Mouse (Mus musculus) small intestine, adult 2 months (tissue): ENCODE data around the gene Tmem220. TPM values are rescaled to one million over a fixed set of nuclear protein-coding genes. Genes with fewer than 3 reads are reported as not detected.

ENCODE experiments used
- H3K27ac ChIP-seq: fragments of 200-500 bp; 2 replicates; pipeline ENCODE4 v1.5.1; 2012; ENCODE audit warnings: low read depth, low read length, control low read depth, inconsistent platforms; ENCODE audit not compliant: insufficient read depth
- H3K27me3 ChIP-seq: fragments of 200-500 bp; 2 replicates; pipeline ENCODE4 v1.6.1; 2012; ENCODE audit warnings: mild to moderate bottlenecking, moderate library complexity, low read length, inconsistent platforms; ENCODE audit not compliant: control insufficient read depth, insufficient read depth
- H3K36me3 ChIP-seq: fragments of 200-500 bp; 2 replicates; pipeline ENCODE4 v1.6.1; 2012; ENCODE audit warnings: mild to moderate bottlenecking, low read length, control low read depth, inconsistent platforms; ENCODE audit not compliant: control insufficient read depth, insufficient read depth
- H3K4me1 ChIP-seq: fragments of 200-500 bp; 2 replicates; pipeline ENCODE4 v1.6.1; 2012; ENCODE audit warnings: low read length, inconsistent platforms, mixed read lengths; ENCODE audit not compliant: control insufficient read depth, insufficient read depth, insufficient read length
- H3K4me3 ChIP-seq: fragments of 200-500 bp; 2 replicates; pipeline ENCODE4 v1.5.1; 2012; ENCODE audit warnings: low read depth, mild to moderate bottlenecking, control low read depth, inconsistent platforms, low read length, moderate library complexity
- CTCF ChIP-seq: fragments of 200-500 bp; IDR thresholded peaks from 2 replicates; pipeline ENCODE4 v1.5.1; 2012; ENCODE audit warnings: low read depth, mild to moderate bottlenecking, control low read depth, inconsistent platforms, low read length, moderate library complexity, mixed read lengths; ENCODE audit not compliant: insufficient replicate concordance, insufficient read length; ENCODE audit errors: extremely low read depth
- POLR2A ChIP-seq: fragments of 200-500 bp; IDR thresholded peaks from 2 replicates; pipeline ENCODE4 v1.6.1; 2012; ENCODE audit warnings: low read depth, mild to moderate bottlenecking, control low read depth, inconsistent platforms, low read length, moderate library complexity
- WGBS: fragments of 180-500 bp; shearing (Covaris S2); methylation state at CpG from one replicate; pipeline ENCODE4 v1.1.7; 2018; 5-methylcytosine and 5-hydroxymethylcytosine counted together
- polyA plus RNA-seq: library from polyadenylated mRNA; depleted of rRNA; stranded (reverse); fragments of >200 nt; gene quantifications from 2 replicates; pipeline ENCODE4 v1.2.3, GENCODE M21; 2012

Tmem220 gene
- polyA plus RNA-seq, 1 experiment, result 3.6 TPM

GRCm38 (mm10) chr11:67000671-67001070, 24.3 kb upstream of the Tmem220 start:
- H3K27ac ChIP-seq, result no peak overlapping the region

GRCm38 (mm10) chr11:67001717-67002116, 23.2 kb upstream of the Tmem220 start:
- Histone ChIP-seq H3K4me3 (no peak overlapping the region), H3K36me3 (no peaks in the 10 kb centered on the region), H3K4me1 (peaks cover 9% of the 10 kb centered on the region; the same call in 1 of the 2 replicates), H3K27me3 (no peaks in the 10 kb centered on the region), H3K27ac (no peak overlapping the region)
- TF ChIP-seq POLR2A, result no peak
- 72% methylated on average over 1 of the region's 1 CpGs for WGBS

More at GRCm38 (mm10) chr11:67000671-67001070, 24.3 kb upstream of the Tmem220 start:
- H3K4me3 ChIP-seq, result no peak overlapping the region
- H3K36me3 ChIP-seq, result no peaks in the 10 kb centered on the region
- no peaks in the 10 kb centered on the region for H3K27me3 ChIP-seq
- H3K4me1 ChIP-seq, result peaks cover 9% of the 10 kb centered on the region; the same call in 1 of the 2 replicates
- WGBS, result 85% methylated on average over 4 of the region's 4 CpGs
- TF ChIP-seq POLR2A (no peak), CTCF (no peak)

GRCm38 (mm10) chr11:67002911-67003310, 22.0 kb upstream of the Tmem220 start:
- Histone ChIP-seq H3K27ac (no peak overlapping the region), H3K36me3 (no peaks in the 10 kb centered on the region), H3K27me3 (no peaks in the 10 kb centered on the region), H3K4me3 (no peak overlapping the region), H3K4me1 (peaks cover 7% of the 10 kb centered on the region; the same call in 1 of the 2 replicates)
- no peak for TF ChIP-seq POLR2A
- no peak for TF ChIP-seq CTCF
- WGBS, result 61% methylated on average over 2 of the region's 2 CpGs

- no peaks in the 10 kb centered on the region for H3K36me3 ChIP-seq
- no peaks in the 10 kb centered on the region; the same call in 1 of the 2 replicates for H3K4me1 ChIP-seq
- H3K27ac ChIP-seq, result no peak overlapping the region
- H3K4me3 ChIP-seq, result no peak overlapping the region
- H3K27me3 ChIP-seq, result no peaks in the 10 kb centered on the region
- TF ChIP-seq CTCF (no peak), POLR2A (no peak)
- 70% methylated on average over 8 of the region's 8 CpGs for WGBS
These were observed 17.0 kb upstream of the Tmem220 start for GRCm38 (mm10) chr11:67007961-67008360.

- Histone ChIP-seq H3K27ac (no peak overlapping the region), H3K4me1 (no peaks in the 10 kb centered on the region; the same call in 1 of the 2 replicates), H3K27me3 (no peaks in the 10 kb centered on the region), H3K4me3 (no peak overlapping the region), H3K36me3 (no peaks in the 10 kb centered on the region)
- no peak for TF ChIP-seq CTCF
- no peak for TF ChIP-seq POLR2A
- 79% methylated on average over 4 of the region's 4 CpGs for whole genome bisulfite sequencing
These were observed 16.4 kb upstream of the Tmem220 start for GRCm38 (mm10) chr11:67008528-67008927.

GRCm38 (mm10) chr11:67010430-67010829, 14.5 kb upstream of the Tmem220 start:
- Histone ChIP-seq H3K27ac (no peak overlapping the region), H3K27me3 (no peaks in the 10 kb centered on the region), H3K4me1 (no peaks in the 10 kb centered on the region; the same call in 1 of the 2 replicates), H3K36me3 (no peaks in the 10 kb centered on the region), H3K4me3 (no peak overlapping the region)
- 5% methylated on average over 8 of the region's 8 CpGs for WGBS
- TF ChIP-seq CTCF (no peak), POLR2A (no peak)

GRCm38 (mm10) chr11:67011635-67012034, 13.3 kb upstream of the Tmem220 start:
- 48% methylated on average over 4 of the region's 4 CpGs for WGBS
- no peak overlapping the region for H3K4me3 ChIP-seq
- no peak for TF ChIP-seq POLR2A
- no peak for TF ChIP-seq CTCF

More at GRCm38 (mm10) chr11:67011635-67012034, 13.3 kb upstream of the Tmem220 start:
- Histone ChIP-seq H3K4me1 (no peaks in the 10 kb centered on the region; the same call in 1 of the 2 replicates), H3K27me3 (no peaks in the 10 kb centered on the region), H3K27ac (no peak overlapping the region), H3K36me3 (no peaks in the 10 kb centered on the region)
